Mouse (Mus musculus) neural tube, embryonic 12.5 days (tissue): ENCODE measurements around the gene Cd163. TPM values are rescaled to one million over a fixed set of nuclear protein-coding genes. Genes with fewer than 3 reads are reported as not detected.
"Not testable (repeated sequence)": the region's sequence is repeated elsewhere in the genome, so short reads cannot be mapped to it uniquely, and the experiment has no call there.

Experiments
- ATAC-seq: fragments of 200-750 bp; cut with Nextera tagmentation; 2 replicates; pipeline ENCODE4 v1.8.0; 2017; ENCODE audit warnings: low read depth, mild to moderate bottlenecking, moderate TSS enrichment, moderate library complexity; ENCODE audit not compliant: low FRiP score
- H3K27ac ChIP-seq: fragments of 300-500 bp; sonication (generic); 2 replicates; pipeline ENCODE4 v1.5.1; 2016
- H3K27me3 ChIP-seq: fragments of 300-500 bp; sonication (generic); replicated peaks from 2 replicates; pipeline ENCODE4 v1.6.1; 2016; ENCODE audit warnings: mild to moderate bottlenecking
- H3K36me3 ChIP-seq: fragments of 300-500 bp; sonication (generic); 2 replicates; pipeline ENCODE4 v1.6.1; 2016; ENCODE audit warnings: mild to moderate bottlenecking
- H3K4me1 ChIP-seq: fragments of 300-500 bp; sonication (generic); 2 replicates; pipeline ENCODE4 v1.6.1; 2016
- H3K4me2 ChIP-seq: fragments of 300-500 bp; sonication (generic); replicated peaks from 2 replicates; pipeline ENCODE4 v1.6.1; 2016; ENCODE audit warnings: mild to moderate bottlenecking
- H3K4me3 ChIP-seq: fragments of 300-500 bp; sonication (generic); 2 replicates; pipeline ENCODE4 v1.5.1; 2016
- H3K9ac ChIP-seq: fragments of 300-500 bp; sonication (generic); 2 replicates; pipeline ENCODE4 v1.6.1; 2016; ENCODE audit warnings: mild to moderate bottlenecking
- H3K9me3 ChIP-seq: fragments of 300-500 bp; sonication (generic); 2 replicates; pipeline ENCODE4 v1.6.1; 2016; ENCODE audit warnings: mild to moderate bottlenecking
- WGBS: fragments of 180-500 bp; shearing (Covaris S2); methylation state at CpG from one replicate; pipeline ENCODE4 v1.1.7; 2016; 5-methylcytosine and 5-hydroxymethylcytosine counted together
- polyA plus RNA-seq: library from polyadenylated mRNA; unstranded; fragments of >200 nt; fragmentation: Nextera tagmentation; extraction: Ambion mirVana; gene quantifications from 2 replicates; pipeline ENCODE4 v1.2.1, GENCODE M21; 2016

Gene Cd163
- polyA plus RNA-seq = not detected in 2 replicates

DNA sequence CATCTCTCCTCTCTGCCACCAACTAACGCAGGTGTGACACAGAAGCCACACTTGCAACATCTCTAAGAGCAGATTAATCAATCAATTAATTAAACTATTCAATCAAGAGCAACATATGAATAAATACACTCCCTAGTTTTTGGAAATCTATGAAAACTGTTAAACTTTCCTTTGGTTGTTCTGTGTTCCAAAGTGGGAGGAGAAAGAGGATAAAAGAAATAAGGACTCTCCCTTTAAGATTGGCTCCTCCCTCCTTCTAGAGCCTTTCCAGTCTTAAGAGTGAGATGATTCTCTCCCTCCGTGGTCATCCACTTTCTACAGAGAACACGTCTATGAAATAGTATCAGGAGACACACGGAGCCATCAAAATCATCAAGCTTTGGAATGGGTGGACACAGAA lies at the start of gene Cd163:
TSS of gene Cd163 (plus strand) at position 301 of the 400 bp plus-strand sequence.
- ATAC-seq = no peak
- H3K27ac ChIP-seq = no peak within 1 kb of the TSS

DNA sequence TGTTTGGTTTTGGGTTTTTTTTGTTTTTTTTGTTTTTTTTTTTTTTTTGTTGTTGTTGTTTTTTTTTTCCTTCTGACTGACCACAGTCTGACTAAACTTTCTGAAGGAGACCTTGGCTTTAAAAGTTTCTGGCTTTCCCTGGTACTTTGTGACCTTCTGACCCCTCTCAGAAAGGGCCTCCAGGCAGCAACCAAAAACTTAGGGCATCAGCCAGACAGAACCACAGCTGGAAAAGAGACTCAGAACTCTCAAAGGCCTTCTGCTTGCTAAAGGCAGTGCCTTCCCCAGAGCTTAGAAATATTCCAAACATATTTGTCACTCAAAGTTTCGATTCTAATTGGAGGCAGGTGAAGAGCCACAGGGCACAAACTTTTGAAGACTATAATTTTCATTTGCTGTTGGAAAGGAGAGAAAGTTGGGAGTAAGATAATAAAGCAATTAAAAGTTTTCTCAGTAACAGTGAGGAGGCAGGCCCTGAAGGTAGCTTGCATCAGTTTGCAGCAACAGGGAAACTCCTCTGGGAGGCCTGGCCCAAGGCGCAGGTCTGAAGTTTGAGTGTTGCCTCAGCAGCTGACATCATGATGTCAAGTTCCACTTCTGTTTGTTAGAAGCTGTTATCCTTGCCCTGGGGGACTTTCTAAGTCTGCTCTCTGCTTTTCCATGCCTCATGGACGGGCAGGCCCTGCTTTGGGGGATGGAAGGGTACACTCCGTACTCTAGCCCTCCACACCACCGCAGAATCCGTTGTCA lies 48.6 kb upstream of the Cd163 start:
- no peak overlapping the region for H3K9ac ChIP-seq
- no peak overlapping the region for H3K4me3 ChIP-seq
- WGBS = 67% methylated on average over 6 of the region's 6 CpGs
- H3K9me3 ChIP-seq = no peaks in the 10 kb centered on the region
- H3K4me2 ChIP-seq = no peak overlapping the region
- H3K36me3 ChIP-seq = no peaks in the 10 kb centered on the region
- H3K27me3 ChIP-seq = no peaks in the 10 kb centered on the region
- ATAC-seq = no peak
- no peaks in the 10 kb centered on the region for H3K4me1 ChIP-seq
- no peak overlapping the region for H3K27ac ChIP-seq

More for the DNA sequence above, at the start of gene Cd163:
- no peaks in the 10 kb centered on the region for H3K27me3 ChIP-seq
- 90% methylated on average over 4 of the region's 4 CpGs for WGBS
- H3K4me1 ChIP-seq = no peaks in the 10 kb centered on the region
- H3K9me3 ChIP-seq = no peaks in the 10 kb centered on the region
- no peak within 1 kb of the TSS for H3K4me3 ChIP-seq
- no peak within 1 kb of the TSS for H3K4me2 ChIP-seq
- H3K36me3 ChIP-seq = no peaks in the 10 kb centered on the region
- H3K9ac ChIP-seq = no peak within 1 kb of the TSS

DNA sequence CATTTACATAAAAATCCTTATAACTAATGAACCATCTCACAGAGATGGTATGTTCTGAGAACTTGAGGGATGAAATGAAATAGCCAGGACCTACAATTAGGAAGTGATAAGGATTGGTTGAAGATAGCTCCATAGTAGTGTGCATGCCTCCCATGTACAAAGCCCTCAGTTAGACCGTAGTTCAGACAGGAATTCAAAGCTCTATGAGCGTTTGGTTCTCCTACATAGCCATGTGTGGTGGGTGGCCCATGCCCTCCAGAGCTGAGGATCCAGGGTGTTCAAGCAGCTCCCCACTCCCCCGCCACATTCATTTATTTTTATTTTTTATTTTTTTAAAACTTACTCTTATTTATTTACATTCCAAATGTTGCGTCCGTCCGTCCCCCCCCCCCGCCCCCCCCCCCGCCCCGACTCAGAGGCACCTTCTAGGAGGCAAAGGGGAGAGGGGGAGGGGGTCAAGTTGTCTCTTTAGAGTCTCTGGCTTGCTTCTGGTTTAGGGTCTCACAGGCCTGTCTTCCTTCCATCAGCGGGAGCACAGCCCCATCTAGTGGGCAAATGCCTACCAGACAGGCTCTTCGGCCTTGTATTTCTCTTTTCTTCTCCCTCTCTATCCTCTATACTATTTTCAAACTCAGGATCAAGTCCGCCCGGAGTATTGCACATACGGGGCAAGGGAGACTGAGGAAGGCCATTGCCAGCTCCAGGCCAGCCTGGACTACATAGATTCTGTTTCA lies 44.1 kb upstream of the Cd163 start:
- Histone ChIP-seq H3K4me1 (no peaks in the 10 kb centered on the region), H3K9me3 (no peaks in the 10 kb centered on the region), H3K27ac (no peak overlapping the region), H3K36me3 (no peaks in the 10 kb centered on the region), H3K9ac (no peak overlapping the region), H3K4me2 (0 out of 2 replicates have a peak overlapping the region, but pooled peaks have one; percentile 15), H3K27me3 (no peaks in the 10 kb centered on the region), H3K4me3 (no peak overlapping the region)
- 36% methylated on average over 9 of the region's 14 CpGs for WGBS
- peak; percentile 88 for ATAC-seq

DNA sequence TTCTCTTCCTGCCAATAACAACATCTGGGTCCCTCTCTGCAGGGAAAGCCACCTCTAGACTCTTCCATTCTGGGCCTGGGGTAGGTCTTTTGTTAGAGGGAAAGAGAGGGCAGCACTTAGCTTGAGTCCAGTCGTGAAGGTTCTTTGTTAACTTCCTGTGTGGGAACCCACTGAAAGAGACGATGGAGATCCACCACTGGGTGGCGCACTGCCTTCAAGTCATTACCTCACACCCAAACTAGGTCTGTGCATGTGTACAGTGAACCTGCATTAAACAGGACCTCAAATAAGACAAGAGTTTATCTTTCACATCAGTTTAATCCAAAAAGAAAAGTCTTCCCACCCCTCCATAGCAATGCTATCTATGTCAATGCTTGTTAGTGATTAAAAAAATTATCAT lies 41.8 kb upstream of the Cd163 start:
- ATAC-seq = peak; percentile 43; the same call in 1 of the 2 replicates

DNA sequence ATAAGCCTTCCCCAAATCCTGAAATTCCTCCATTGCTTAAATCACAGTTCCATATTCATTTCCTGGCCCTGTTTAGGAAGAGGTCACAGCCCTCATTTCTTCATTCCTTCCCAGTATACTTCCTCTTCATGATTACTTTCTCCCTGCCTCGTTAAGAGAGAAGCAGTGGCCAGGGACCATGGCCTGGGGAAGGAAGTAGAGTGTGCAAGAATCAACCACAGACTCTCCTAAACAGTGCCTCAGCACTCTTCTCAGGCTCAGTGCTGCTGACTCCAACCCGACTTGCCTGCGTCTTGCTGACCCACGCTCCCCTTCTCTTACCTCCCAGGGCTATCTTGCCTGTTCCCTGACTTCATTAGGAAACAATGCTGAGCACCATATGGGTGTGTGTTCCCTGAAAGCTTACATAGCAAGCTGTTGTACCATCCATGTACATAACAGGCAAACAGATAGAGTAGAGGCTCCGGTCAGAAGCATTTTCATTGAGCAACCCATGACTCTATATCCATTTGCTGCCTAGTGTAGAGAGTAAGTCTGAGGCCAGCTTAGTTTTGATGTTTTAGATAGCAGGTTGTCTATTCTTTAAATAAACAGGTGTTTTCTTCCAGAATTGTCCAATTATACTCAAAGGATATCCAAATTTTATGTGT lies 31.1 kb upstream of the Cd163 start:
- H3K9me3 ChIP-seq = no peaks in the 10 kb centered on the region
- H3K4me2 ChIP-seq = no peak overlapping the region
- no peaks in the 10 kb centered on the region for H3K27me3 ChIP-seq
- WGBS = 80% methylated on average over 5 of the region's 5 CpGs
- H3K27ac ChIP-seq = no peak overlapping the region
- H3K36me3 ChIP-seq = no peaks in the 10 kb centered on the region
- no peak overlapping the region for H3K9ac ChIP-seq
- no peaks in the 10 kb centered on the region for H3K4me1 ChIP-seq
- H3K4me3 ChIP-seq = no peak overlapping the region
- no peak for ATAC-seq

More for the DNA sequence above, 41.8 kb upstream of the Cd163 start:
- WGBS = 4% methylated on average over 3 of the region's 3 CpGs
- no peak overlapping the region for H3K4me3 ChIP-seq
- no peak overlapping the region for H3K27ac ChIP-seq
- H3K9me3 ChIP-seq = no peaks in the 10 kb centered on the region
- H3K9ac ChIP-seq = no peak overlapping the region
- H3K4me2 ChIP-seq = no peak overlapping the region
- no peaks in the 10 kb centered on the region for H3K27me3 ChIP-seq
- H3K4me1 ChIP-seq = no peaks in the 10 kb centered on the region
- H3K36me3 ChIP-seq = no peaks in the 10 kb centered on the region

DNA sequence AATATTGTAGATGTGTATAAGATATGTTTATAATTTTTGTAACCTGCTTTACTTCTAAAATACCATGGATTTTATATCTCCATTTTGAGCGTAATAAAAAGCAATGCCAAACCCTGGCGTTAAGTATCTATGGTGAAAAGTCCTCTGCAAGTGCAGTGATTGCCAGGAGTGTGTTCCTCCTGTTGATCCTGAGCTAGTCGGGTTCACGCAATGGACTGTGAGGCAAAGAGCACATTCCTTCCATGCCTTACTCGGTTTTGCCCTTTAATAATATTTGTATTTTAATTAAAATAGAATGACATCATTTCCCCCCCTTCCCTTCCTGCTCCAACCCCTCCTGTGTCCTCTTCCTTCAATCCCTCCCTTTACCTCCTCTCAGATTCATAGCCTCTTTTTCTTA lies 26.8 kb upstream of the Cd163 start:
- Histone ChIP-seq H3K36me3 (no peaks in the 10 kb centered on the region), H3K27me3 (no peaks in the 10 kb centered on the region), H3K9ac (no peak overlapping the region), H3K9me3 (no peaks in the 10 kb centered on the region), H3K4me3 (no peak overlapping the region), H3K4me2 (no peak overlapping the region), H3K4me1 (no peaks in the 10 kb centered on the region), H3K27ac (no peak overlapping the region)
- ATAC-seq = no peak
- WGBS = 87% methylated on average over 5 of the region's 5 CpGs

DNA sequence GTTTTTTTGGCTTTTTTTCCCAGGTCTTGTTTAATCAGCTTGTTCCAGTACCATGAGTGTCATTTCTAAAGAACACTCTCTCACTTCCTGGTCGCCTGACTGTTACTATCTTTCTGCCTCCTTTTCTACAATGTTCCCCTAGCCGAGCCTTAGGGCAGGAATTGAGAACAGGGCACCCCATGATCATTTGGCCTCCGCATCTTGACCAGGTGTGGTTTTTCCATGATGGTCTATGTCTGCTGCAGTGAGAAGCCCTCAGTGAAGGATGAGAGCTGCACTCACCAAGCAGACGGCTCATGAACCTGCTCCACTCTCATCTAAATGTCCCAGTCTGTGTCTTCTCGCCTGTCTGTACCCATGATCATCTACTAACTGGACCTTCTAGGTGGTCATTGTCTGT lies 26.2 kb upstream of the Cd163 start:
- 84% methylated on average over 5 of the region's 5 CpGs for WGBS
- Histone ChIP-seq H3K9ac (no peak overlapping the region), H3K4me3 (no peak overlapping the region), H3K27ac (no peak overlapping the region), H3K4me2 (no peak overlapping the region), H3K27me3 (no peaks in the 10 kb centered on the region), H3K9me3 (no peaks in the 10 kb centered on the region), H3K4me1 (no peaks in the 10 kb centered on the region), H3K36me3 (no peaks in the 10 kb centered on the region)
- no peak for ATAC-seq

DNA sequence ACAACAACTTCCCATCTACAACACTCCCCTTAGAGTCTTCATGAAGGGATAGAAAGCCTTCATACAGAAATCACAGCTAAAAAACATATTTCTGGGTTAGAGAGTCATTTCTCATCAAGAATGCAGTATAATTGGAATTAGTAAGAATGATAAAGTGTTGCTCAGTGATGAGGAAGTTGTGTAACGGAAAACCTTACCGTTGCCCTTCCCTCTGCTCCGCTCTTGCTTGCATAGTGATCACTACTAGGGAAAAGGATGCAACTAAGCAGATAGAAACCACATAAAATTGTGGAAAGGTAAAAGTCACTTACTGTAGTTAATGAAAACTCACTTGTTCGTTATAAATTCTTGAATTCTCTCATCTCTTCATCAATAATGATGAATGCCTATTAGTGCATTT lies 21.7 kb upstream of the Cd163 start:
- Histone ChIP-seq H3K4me1 (no peaks in the 10 kb centered on the region), H3K27ac (no peak overlapping the region), H3K4me2 (no peak overlapping the region), H3K9ac (no peak overlapping the region), H3K4me3 (no peak overlapping the region), H3K36me3 (no peaks in the 10 kb centered on the region), H3K27me3 (no peaks in the 10 kb centered on the region), H3K9me3 (no peaks in the 10 kb centered on the region)
- 88% methylated on average over 4 of the region's 4 CpGs for WGBS
- ATAC-seq = no peak

DNA sequence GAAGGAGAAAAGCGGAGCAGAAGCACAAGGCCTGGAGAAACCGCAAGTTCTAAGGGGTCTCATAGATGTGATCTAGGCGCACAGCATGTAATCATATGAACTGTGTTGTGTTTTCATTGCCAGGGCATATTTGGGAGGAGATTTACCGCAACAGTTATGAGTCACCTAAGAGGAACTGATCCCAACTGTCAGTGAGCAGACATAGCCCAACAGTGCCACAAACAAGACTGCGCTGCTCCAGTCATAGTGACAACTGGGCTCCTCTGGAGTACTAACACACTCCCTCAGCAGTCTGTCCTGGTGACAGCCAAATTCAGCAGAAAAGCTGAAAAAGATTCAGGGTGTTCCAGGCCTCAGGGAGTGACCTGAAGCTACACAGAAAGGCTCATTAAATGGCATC lies 7.1 kb upstream of the Cd163 start:
- not testable (repeated sequence) for H3K4me2 ChIP-seq, H3K9ac ChIP-seq, H3K4me3 ChIP-seq, ATAC-seq, H3K27ac ChIP-seq, H3K9me3 ChIP-seq, H3K4me1 ChIP-seq, H3K36me3 ChIP-seq, H3K27me3 ChIP-seq
- 96% methylated on average over 5 of the region's 5 CpGs for WGBS

DNA sequence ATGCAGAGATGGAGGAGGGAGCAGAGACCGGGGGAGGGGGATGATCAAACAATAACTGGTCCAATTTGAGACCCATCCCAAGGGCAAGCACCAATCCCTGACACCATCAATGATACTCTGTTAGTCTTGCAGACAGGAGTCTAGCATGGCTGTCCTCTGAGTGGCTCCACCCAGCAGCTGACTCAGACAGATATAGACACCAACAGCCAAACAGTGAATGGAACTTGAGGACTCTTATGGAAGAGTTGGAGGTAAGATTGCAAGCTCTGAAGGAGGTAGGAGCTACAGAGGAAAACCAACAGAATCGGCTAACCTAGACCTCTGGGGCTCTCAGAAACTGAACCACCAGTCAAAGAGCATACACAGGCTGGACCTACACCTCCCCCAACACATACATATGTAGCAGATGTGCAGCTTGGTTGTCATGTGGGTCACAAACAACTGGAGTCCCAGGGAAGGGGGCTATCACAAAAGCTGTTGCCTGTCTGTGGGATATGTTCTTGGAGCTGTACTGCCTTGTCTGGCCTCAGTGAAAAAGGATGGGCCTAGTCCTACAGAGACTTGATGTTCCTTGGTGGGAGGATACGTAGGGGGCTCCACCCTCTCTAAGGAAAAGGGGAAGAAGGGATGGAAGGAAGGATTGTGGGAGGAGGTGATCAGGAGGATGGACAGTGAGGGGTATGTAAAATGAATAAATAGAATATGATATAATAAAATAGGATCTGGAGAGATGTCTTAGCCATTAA lies 2.8 kb upstream of the Cd163 start:
- Histone ChIP-seq H3K4me3 (no peak overlapping the region), H3K36me3 (no peaks in the 10 kb centered on the region), H3K9me3 (no peaks in the 10 kb centered on the region), H3K27me3 (no peaks in the 10 kb centered on the region), H3K4me2 (no peak overlapping the region), H3K4me1 (no peaks in the 10 kb centered on the region), H3K9ac (no peak overlapping the region), H3K27ac (no peak overlapping the region)
- 85% methylated on average over 3 of the region's 3 CpGs for WGBS
- ATAC-seq = no peak

DNA sequence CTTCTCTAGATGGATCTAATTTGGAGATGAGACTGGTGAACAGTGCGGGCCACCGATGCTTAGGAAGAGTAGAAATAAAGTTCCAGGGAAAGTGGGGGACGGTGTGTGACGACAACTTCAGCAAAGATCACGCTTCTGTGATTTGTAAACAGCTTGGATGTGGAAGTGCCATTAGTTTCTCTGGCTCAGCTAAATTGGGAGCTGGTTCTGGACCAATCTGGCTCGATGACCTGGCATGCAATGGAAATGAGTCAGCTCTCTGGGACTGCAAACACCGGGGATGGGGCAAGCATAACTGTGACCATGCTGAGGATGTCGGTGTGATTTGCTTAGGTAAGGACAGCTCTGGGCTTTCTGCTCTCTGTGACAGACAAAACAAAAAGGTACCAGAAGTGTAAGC lies 4.5 kb downstream of the Cd163 start:
- WGBS = 87% methylated on average over 8 of the region's 8 CpGs
- Histone ChIP-seq H3K36me3 (no peaks in the 10 kb centered on the region), H3K4me1 (no peaks in the 10 kb centered on the region), H3K4me3 (no peak overlapping the region), H3K27me3 (no peaks in the 10 kb centered on the region), H3K27ac (no peak overlapping the region), H3K9me3 (no peaks in the 10 kb centered on the region), H3K9ac (no peak overlapping the region), H3K4me2 (no peak overlapping the region)
- ATAC-seq = no peak

DNA sequence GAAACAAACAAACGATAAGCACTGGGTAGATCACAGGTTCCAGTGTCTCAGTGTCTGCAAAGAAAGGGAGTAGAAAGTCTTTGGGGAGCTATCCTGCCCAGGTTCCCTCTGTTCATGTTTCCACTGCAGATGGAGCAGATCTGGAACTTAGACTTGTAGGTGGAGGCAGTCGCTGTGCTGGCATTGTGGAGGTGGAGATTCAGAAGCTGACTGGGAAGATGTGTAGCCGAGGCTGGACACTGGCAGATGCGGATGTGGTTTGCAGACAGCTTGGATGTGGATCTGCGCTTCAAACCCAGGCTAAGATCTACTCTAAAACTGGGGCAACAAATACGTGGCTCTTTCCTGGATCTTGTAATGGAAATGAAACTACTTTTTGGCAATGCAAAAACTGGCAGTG lies 7.8 kb downstream of the Cd163 start:
- Histone ChIP-seq H3K36me3 (no peaks in the 10 kb centered on the region), H3K4me2 (no peak overlapping the region), H3K4me3 (no peak overlapping the region), H3K27ac (no peak overlapping the region), H3K27me3 (no peaks in the 10 kb centered on the region), H3K4me1 (no peaks in the 10 kb centered on the region), H3K9me3 (no peaks in the 10 kb centered on the region), H3K9ac (no peak overlapping the region)
- 91% methylated on average over 6 of the region's 6 CpGs for WGBS
- ATAC-seq = no peak
